Mouse (Mus musculus) CD4-positive, CD25-positive, alpha-beta regulatory T cell, adult 2 months (primary cell): ENCODE measurements around the gene Ddx10.

Source experiments
- DNase-seq: peaks from one replicate; pipeline ENCODE4 v3.0.0-alpha.2; 2012; ENCODE audit warnings: low read depth, low spot score

Gene Ddx10

GRCm38 (mm10) chr9:53247953-53248397, at the start of gene Ddx10:
Ddx10 (minus strand) TSS chr9:53248053.
- peak; percentile 100 for DNase-seq

DNA sequence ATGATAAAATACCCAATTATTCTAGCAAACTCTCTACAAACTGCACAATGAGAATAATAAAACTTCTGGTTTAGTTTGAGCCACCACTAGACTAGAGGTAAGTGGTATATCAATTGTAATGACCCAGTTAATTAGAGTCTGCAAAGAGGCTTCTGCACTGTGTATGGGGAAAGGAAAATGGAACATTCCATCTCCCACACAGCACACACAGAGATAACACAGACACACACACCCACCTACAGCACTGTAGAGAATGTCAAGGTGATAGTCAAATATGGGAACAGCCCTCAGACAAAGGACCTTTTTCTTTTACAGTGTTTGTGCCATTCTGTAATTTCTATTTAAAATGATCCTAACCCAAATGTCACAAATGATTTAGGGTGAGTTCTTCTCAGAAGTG, 45.0 kb upstream of the Ddx10 start:
- no peak for DNase-seq

- no peak for DNase-seq
Observed at GRCm38 (mm10) chr9:53290006-53290405, 42.2 kb upstream of the Ddx10 start.

- no peak for DNase-seq
Observed at GRCm38 (mm10) chr9:53286793-53287192, 38.9 kb upstream of the Ddx10 start.

DNA sequence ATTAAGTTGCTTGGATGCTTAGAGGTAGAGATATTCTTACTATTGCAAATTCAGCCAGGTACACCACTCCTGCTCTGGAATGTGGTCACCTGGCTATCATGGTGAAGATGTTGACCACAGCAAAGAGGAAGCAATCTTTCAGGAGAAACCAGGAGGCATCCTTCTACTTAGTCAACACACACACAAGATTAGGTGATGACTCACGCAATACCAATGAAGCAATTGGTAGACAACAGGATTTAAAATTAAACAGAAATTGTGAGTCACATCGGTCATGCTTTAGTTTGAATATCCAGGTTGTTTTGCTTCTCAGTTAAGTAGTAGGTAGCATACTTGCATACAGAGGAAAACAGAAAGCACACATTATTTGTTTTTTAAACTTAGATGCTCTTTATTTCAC, 31.1 kb upstream of the Ddx10 start:
- no peak for DNase-seq

- no peak for DNase-seq
Observed at GRCm38 (mm10) chr9:53276381-53276780, 28.5 kb upstream of the Ddx10 start.

DNA sequence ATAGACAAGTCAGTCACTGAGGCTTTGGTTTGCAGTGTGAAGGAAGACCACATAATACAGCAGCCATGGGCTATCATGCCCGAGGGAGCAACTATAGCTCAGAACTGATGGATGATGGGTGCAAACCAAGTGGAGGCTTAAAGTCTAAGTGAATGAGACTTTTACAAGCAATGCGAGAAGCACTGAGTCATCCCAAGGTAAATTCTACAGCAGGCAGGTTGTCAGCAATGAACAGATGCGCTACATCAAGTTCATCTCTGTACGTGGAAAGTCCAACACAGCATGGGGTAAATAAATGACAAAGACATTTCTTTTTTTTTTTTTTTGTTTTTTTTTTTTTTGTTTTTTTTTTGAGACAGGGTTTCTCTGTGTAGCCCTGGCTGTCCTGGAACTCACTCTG, 24.9 kb upstream of the Ddx10 start:
- DNase-seq, result no peak

DNA sequence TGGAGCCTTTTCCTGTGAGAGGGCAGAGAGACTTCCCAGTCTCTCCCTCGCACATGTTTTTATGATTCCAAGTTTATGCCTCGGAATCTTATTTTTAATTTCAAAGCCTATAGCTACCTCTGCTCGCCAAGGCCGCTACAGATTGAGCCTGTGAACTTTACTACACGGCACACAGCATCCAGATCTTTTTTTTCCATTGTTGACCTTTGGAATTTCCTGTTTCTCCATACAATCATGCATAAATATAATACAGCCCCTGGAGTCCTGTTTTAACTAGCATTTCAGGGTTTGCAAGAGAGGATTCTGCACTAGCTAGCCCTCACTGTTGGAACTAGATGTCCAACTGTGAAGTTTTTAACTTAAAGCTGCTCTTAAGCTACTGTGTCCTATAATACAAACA, 24.4 kb upstream of the Ddx10 start:
- no peak for DNase-seq

DNA sequence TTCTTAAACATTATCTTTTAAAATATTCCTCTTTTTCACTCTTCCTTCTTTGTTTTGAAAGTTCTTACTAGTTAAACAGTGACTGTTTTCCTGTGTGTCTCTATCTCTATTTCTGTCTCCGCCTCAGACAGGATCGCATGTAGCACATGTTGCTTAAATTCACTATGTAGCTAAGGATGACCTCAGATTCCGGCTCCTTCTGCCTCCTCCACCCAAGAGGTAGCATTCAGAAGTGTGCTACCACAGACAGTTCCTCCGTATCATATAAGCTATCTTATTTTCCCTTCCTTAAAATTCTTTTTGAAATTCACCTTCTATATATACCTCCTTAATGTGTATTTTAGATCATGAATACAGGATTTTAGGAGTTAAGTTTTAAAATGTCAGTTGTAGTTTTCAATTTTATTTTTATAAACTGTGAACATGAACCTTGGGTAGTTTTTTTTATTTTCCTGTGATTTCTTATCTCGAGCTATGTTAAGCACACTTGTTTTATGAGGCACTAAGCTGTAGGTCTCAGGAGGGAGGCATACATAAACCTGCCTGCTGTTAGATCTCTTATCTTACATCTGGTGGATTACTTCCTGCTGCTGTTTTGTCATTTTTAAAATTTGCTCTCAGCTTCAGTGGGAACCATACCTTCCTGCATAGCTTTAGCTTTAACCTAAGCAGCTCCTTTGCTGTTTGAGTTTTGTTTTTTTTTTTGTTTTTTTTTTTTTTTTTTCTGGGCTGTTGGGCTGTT, 23.6 kb upstream of the Ddx10 start:
- peak; percentile 58 for DNase-seq

DNA sequence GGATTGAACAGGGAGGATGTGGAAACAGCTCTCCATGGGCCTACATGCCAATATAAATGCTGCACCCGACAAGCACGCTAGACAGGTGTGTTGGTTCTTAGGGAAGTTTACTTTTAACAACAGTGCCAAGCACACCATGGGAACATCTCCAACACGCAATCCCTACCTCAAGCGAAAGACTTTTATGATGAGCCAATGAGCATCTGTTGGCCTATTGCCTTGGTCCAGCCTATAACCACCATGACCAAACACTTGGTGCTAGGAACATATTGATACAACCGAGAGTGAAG, 21.6 kb upstream of the Ddx10 start:
- DNase-seq, result no peak

DNA sequence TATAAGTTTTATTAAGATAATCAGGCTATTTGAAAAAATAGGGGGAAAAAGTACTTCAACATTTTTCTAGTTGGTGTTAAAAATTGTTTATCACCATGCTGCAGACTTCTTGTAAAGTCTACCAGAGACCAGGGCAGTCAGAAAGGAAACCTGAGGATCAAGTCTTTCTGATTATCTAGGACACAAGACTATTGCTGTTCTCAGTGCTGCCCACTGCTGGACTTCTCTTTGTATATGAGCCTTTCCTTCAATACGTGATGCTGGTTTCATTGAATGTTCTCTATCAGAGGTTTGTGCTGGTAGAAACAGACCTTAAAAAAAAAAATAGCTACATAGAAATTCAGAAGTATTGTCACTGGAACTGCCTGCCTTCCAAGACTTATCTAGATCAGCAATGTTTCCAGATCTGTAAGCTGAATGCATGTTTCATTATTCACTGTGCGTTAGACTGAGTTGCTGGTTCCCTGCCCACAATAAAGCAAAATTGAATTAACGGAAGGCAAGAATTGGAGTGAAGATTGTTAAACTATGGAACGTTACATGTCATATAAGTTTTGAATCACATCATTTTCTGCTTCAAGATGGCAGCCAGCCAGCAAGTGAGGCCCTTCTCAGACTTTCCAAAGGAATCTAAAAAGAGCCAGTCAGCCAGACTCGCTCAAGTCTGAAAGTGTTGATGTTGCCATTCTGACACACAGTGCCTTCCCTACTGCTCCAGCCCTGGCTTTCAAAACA, 21.0 kb upstream of the Ddx10 start:
- peak; percentile 45 for DNase-seq

- DNase-seq, result no peak
Observed at GRCm38 (mm10) chr9:53268036-53268435, 20.2 kb upstream of the Ddx10 start.

- no peak for DNase-seq
Observed at GRCm38 (mm10) chr9:53265589-53265988, 17.7 kb upstream of the Ddx10 start.

DNA sequence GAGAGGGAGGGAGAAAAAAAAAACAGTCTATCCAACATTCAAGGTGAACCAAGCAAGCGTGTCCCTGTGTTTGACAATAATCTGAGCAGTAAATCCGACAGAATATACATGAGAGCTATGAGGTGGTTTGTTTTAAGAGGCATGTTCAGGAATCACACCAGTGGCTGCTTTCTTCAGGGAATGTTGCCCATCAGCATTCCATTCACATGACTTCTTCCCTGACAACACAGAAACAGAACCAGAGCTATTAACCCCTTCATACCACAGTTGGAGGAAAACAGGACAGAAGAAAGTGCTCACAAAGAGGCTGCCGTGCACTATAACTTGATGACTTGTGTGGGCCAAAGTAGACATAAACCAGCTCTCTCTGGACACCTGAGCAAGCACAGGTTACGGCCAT, 16.5 kb upstream of the Ddx10 start:
- no peak for DNase-seq

DNA sequence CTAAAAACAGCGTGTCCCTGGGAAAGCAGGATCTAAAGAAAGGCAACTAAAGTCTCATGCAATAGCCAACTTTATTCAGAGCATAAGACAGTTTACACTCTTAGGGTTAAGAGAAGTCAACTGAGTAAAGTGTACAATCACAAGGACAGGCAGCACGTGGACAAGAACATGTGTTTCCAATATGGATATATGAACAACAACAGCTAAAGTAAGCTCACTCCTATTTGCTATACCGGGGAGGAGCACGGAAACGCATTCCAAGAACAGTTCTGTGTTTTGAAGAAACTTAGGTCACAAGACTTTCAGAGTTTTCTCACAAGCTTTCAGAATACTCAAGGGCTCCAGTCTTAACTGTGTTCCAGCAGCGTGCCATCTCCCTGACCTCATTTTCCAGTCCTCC, 10.3 kb upstream of the Ddx10 start:
- no peak for DNase-seq

- no peak for DNase-seq
Observed at GRCm38 (mm10) chr9:53257772-53258171, 9.9 kb upstream of the Ddx10 start.

DNA sequence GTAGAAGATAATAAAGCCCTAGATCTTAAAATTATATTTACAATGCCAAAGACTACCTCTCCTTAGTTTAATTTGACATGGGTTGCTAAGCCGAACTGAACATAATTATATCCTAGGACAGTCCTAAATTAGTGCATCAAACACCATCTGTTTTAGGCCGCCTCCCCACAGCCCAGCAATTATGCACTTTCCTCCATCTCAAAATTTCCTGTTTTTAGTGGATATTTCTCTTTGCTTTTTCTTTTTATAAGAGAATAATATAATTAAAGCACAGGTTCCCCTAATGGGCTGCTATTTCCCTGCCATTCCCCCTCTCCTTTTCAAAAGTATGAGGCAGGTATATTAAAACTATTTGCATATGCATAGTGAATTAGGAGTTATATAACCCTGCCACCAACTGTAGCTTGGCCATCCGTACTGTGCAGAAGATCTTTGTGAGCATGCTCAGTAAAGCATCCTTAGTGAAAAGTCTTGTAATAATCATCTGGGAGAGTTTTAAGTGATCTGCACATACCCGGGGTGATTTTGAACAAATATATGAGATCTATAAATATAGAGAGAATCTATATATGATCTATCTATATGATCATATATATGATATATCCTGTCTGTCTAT, 8.9 kb upstream of the Ddx10 start:
- no peak for DNase-seq

DNA sequence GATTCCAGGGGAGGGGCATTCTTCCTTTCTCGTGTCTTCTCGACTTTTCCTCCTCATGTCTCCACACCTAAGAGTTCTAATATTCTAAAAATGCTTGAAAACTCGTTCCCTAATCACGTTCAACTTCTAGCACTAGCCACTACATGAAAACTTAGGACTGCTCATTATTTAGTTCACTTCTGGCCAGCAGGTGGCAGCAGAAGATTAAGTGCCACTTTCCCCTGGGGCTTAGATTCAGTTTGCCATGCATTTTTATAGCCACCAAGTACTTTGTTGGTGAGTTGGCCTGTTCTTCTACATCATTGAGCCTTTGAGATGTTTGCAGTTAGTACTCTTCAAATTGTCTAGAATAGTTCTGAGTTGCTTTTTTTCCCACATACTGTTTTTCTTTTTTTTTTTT, 6.5 kb upstream of the Ddx10 start:
- DNase-seq, result peak; percentile 90

DNA sequence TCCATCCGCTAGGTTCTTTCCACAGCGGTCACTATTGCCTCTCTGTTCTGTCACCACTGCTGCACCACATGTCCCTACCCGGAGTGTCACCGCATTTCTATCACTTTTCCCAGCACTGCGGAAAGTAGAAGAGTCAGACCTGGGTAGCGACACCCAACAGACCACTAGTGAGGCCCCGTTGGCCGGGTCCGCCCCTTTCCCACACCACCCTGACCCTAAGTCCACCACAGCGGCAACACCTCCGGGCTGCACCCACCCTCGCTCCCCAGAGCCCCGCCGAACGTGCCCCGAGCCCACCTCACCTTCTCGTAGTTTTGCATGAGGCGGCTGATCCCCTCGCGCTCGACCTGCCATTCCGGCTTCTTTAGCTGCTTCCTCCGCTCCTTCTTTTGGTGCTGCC, 337 bp downstream of the Ddx10 start:
- DNase-seq, result no peak

DNA sequence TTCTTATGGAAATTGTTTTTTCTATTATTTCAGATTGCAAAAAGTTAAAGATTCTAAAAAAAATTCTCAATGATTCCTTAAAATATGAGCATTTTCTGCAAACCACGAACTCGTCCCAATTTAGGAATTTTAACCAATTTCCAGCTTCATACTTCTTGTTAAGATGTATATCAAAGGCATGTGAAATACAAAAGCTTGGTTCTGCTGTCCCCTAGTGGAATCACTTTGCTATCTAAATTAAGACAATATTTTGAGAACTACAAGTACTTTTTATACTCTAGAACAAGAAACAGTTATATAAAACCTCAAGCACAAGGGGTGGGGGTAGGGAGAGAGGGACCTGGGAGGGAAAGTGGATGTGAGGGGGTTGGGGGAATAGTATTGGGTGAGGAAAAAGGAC, 29.7 kb downstream of the Ddx10 start:
- peak; percentile 7 for DNase-seq

- DNase-seq, result no peak
Observed at GRCm38 (mm10) chr9:53208283-53208682, 39.6 kb downstream of the Ddx10 start.

DNA sequence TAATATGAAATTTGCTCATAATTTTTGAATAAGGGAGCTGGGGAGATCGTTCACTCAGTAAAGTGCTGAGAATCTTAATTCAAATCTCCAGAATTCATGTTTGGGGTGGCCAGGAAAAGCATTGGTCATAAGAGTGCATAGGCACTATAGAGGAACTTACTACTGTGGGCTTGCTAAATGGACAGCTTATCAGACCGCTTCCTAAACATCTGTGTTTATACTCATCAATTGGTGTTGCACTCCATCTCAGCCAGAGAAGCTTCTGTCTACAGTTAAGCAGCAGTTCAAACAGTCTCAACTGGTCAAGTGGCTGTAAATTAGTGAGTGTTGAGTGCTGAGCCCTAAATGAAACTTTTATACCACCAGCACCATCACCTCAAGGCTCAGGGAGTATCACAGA, 73.3 kb downstream of the Ddx10 start:
- no peak for DNase-seq

- DNase-seq, result no peak
Observed at GRCm38 (mm10) chr9:53173258-53173657, 74.6 kb downstream of the Ddx10 start.
